Mouse (Mus musculus): ENCODE data around the gene Pip5k1b.

GRCm38 (mm10) chr19:24332956-24333355 lies 222.7 kb downstream of the Pip5k1b start:
- TF ChIP-seq NANOG (IDR thresholded peaks at IDR 0.05; ENCODE audit: borderline replicate concordance, low read length) (no peak), CTCF (conservative IDR thresholded peaks at IDR 0.05; ENCODE audit: low read length) (no peak)

All from E14TG2a.4 (cell line).